Mouse (Mus musculus) lung, adult 18-20 months (tissue): ENCODE data around the gene Grk5.
"Not testable (repeated sequence)": the region's sequence is repeated elsewhere in the genome, so short reads cannot be mapped to it uniquely, and the experiment has no call there.

Source experiments
- DNase-seq, 2 experiments: peaks; one replicate each; pipeline ENCODE4 v3.0.0; 2022; ENCODE audit warnings: mixed read lengths in 2 of 2

Gene Grk5

GRCm38 (mm10) chr19:60889714-60890315, at the start of gene Grk5:
Grk5 (plus strand) TSS chr19:60889749.
- DNase-seq, result peak; percentile 96 to 97

- no peak for DNase-seq
These were observed 46.2 kb upstream of the Grk5 start for GRCm38 (mm10) chr19:60843324-60843723.

- DNase-seq, result no peak
These were observed 43.8 kb upstream of the Grk5 start for GRCm38 (mm10) chr19:60845731-60846130.

- peak; percentile 96 to 97 for DNase-seq
These were observed 28.5 kb upstream of the Grk5 start, which contains the start of gene Sfxn4 for GRCm38 (mm10) chr19:60860868-60861700. Sfxn4 (minus strand) TSS chr19:60861479.

- DNase-seq, result not testable (repeated sequence)
These were observed 23.4 kb upstream of the Grk5 start for GRCm38 (mm10) chr19:60866169-60866568.

- DNase-seq, result no peak
These were observed 19.1 kb upstream of the Grk5 start for GRCm38 (mm10) chr19:60870489-60870888.

- no peak for DNase-seq
These were observed 18.2 kb upstream of the Grk5 start for GRCm38 (mm10) chr19:60871366-60871765.

- no peak for DNase-seq
These were observed 17.3 kb upstream of the Grk5 start for GRCm38 (mm10) chr19:60872272-60872671.

- DNase-seq, result peak; percentile 10 to 30
These were observed 16.0 kb upstream of the Grk5 start for GRCm38 (mm10) chr19:60873501-60873900.

GRCm38 (mm10) chr19:60874064-60874694, 15.4 kb upstream of the Grk5 start, which contains the start of gene Prdx3:
Prdx3 (minus strand) TSS chr19:60874556.
- DNase-seq, result peak; percentile 98

GRCm38 (mm10) chr19:60883129-60883528, 6.4 kb upstream of the Grk5 start:
- DNase-seq, result peak in 1 of 2 experiments; percentile 39

- DNase-seq, result no peak
These were observed 1.9 kb upstream of the Grk5 start for GRCm38 (mm10) chr19:60887637-60888036.

GRCm38 (mm10) chr19:60889101-60889713, 342 bp upstream of the Grk5 start:
- peak; percentile 80 to 85 for DNase-seq

GRCm38 (mm10) chr19:60890391-60891122, 1.0 kb downstream of the Grk5 start:
- no peak for DNase-seq

- DNase-seq, result no peak
These were observed 1.5 kb downstream of the Grk5 start for GRCm38 (mm10) chr19:60891123-60891470.

GRCm38 (mm10) chr19:60891934-60892547, 2.5 kb downstream of the Grk5 start:
- peak; percentile 62 to 77 for DNase-seq

GRCm38 (mm10) chr19:60895251-60895880, 5.8 kb downstream of the Grk5 start:
- DNase-seq, result peak in 1 of 2 experiments; percentile 36

- DNase-seq, result no peak
These were observed 13.6 kb downstream of the Grk5 start for GRCm38 (mm10) chr19:60903139-60903538.

- no peak for DNase-seq
These were observed 14.4 kb downstream of the Grk5 start for GRCm38 (mm10) chr19:60903971-60904370.

- no peak for DNase-seq
These were observed 15.9 kb downstream of the Grk5 start for GRCm38 (mm10) chr19:60905477-60905876.

GRCm38 (mm10) chr19:60910304-60910703, 20.8 kb downstream of the Grk5 start:
- no peak for DNase-seq
